Mouse (Mus musculus) heart, embryonic 16.5 days (tissue): Measurements from ENCODE around the gene Chrna1. TPM values are rescaled to one million over a fixed set of nuclear protein-coding genes. Genes with fewer than 3 reads are reported as not detected.
A peak's percentile ranks its signal among the peaks of the same experiment; 100 is the strongest.

ENCODE experiments used
- ATAC-seq: fragments of 200-750 bp; cut with Nextera tagmentation; replicated peaks from 2 replicates; pipeline ENCODE4 v1.8.0; 2017; ENCODE audit warnings: moderate number of reproducible peaks; ENCODE audit not compliant: insufficient read depth, low FRiP score; ENCODE audit errors: extremely low read depth
- H3K27ac ChIP-seq: fragments of 300-500 bp; sonication (generic); 2 replicates; pipeline ENCODE4 v1.5.1; 2014; ENCODE audit warnings: mild to moderate bottlenecking, low read length, control low read depth, moderate library complexity
- H3K27me3 ChIP-seq: fragments of 300-500 bp; sonication (generic); 2 replicates; pipeline ENCODE4 v1.6.1; 2014; ENCODE audit warnings: low read length, mixed read lengths; ENCODE audit not compliant: control insufficient read depth, insufficient read depth
- H3K36me3 ChIP-seq: fragments of 300-500 bp; sonication (generic); 2 replicates; pipeline ENCODE4 v1.6.1; 2014; ENCODE audit not compliant: control insufficient read depth, insufficient read depth
- H3K4me1 ChIP-seq: fragments of 300-500 bp; sonication (generic); 2 replicates; pipeline ENCODE4 v1.6.1; 2014; ENCODE audit warnings: low read length, mixed read lengths; ENCODE audit not compliant: control insufficient read depth, insufficient read depth
- H3K4me2 ChIP-seq: fragments of 300-500 bp; sonication (generic); 2 replicates; pipeline ENCODE4 v1.6.1; 2014; ENCODE audit warnings: low read depth, mild to moderate bottlenecking, control low read depth, low read length
- H3K4me3 ChIP-seq: fragments of 300-500 bp; sonication (generic); 2 replicates; pipeline ENCODE4 v1.5.1; 2014; ENCODE audit warnings: mild to moderate bottlenecking, control low read depth, low read length
- H3K9ac ChIP-seq: fragments of 300-500 bp; sonication (generic); 2 replicates; pipeline ENCODE4 v1.6.1; 2014; ENCODE audit warnings: low read length, control low read depth
- H3K9me3 ChIP-seq: fragments of 300-500 bp; sonication (generic); replicated peaks from 2 replicates; pipeline ENCODE4 v1.6.1; 2016; ENCODE audit warnings: low read length; ENCODE audit not compliant: control insufficient read depth
- WGBS: fragments of 180-500 bp; shearing (Covaris S2); extraction: QIAGEN DNeasy Blood & Tissue Kit; methylation state at CpG from one replicate; pipeline ENCODE4 v1.1.7; 2014; 5-methylcytosine and 5-hydroxymethylcytosine counted together
- polyA plus RNA-seq: library from polyadenylated mRNA; unstranded; fragments of >200 nt; fragmentation: Nextera tagmentation; extraction: Ambion mirVana; gene quantifications from 2 replicates; pipeline ENCODE4 v1.2.1, GENCODE M21; 2015

Chrna1 gene
- polyA plus RNA-seq, 1 experiment from 2014 or later: 0.34 TPM

DNA sequence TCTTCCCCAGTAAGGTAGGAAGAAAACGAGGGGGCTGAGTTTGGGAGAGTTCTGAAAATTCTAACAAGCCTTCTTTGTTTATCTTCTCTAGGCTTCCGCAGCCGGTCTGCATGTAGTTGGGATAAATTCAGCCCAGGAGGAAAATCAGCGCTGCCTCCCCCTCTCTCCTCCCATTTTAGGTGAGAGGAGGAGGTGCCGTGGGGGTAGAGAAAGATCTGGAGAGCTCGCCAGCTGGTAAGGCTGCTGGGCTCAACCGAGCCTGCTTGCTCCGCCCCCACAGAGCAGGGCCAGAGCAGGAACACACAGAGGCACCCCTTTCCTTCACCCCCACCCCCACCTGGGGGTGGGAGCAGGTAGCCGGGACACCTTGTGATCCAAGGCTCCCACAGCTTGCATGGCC, 16.6 kb upstream of the Chrna1 start:
- no peaks in the 10 kb centered on the region for H3K36me3 ChIP-seq
- H3K9me3 ChIP-seq: no peaks in the 10 kb centered on the region
- no peaks in the 10 kb centered on the region for H3K27me3 ChIP-seq
- 0 out of 2 replicates have a peak overlapping the region, but pooled peaks have one; percentile 37 for H3K27ac ChIP-seq
- peaks cover 26% of the 10 kb centered on the region for H3K4me1 ChIP-seq
- H3K4me3 ChIP-seq: peak overlapping the region; percentile 35
- ATAC-seq: no peak; the same call in 1 of the 2 replicates
- H3K9ac ChIP-seq: peak overlapping the region; percentile 61
- H3K4me2 ChIP-seq: peak overlapping the region; percentile 64
- 15% methylated on average over 9 of the region's 9 CpGs for WGBS

- Histone ChIP-seq H3K9ac (peak overlapping the region; percentile 61), H3K9me3 (no peaks in the 10 kb centered on the region), H3K36me3 (no peaks in the 10 kb centered on the region), H3K4me2 (peak overlapping the region; percentile 64), H3K4me1 (peaks cover 26% of the 10 kb centered on the region), H3K27me3 (no peaks in the 10 kb centered on the region), H3K4me3 (peak overlapping the region; percentile 35), H3K27ac (0 out of 2 replicates have a peak overlapping the region, but pooled peaks have one; percentile 37)
- WGBS: 62% methylated on average over 5 of the region's 5 CpGs
- ATAC-seq: no peak
These were observed 16.2 kb upstream of the Chrna1 start for GRCm38 (mm10) chr2:73596326-73596725.

DNA sequence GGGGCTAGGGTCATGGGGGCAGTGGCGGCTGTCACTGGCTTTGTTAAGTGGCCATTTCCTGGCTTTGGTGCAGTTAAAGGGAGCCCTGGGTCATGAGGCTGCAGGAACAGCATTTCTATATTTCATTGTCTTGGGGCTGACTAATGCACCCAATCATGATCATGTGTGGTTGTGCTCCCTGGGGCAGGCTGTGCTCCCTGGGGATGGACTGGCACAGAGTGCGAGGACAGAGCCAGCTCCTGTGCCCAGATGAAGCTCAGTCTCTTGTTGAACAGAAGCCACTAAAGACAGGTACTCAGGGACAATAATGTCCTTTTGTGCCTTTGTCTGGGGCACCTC, 12.9 kb upstream of the Chrna1 start:
- Histone ChIP-seq H3K4me1 (peaks cover 50% of the 10 kb centered on the region), H3K9ac (no peak overlapping the region), H3K4me3 (no peak overlapping the region), H3K9me3 (no peaks in the 10 kb centered on the region), H3K36me3 (no peaks in the 10 kb centered on the region), H3K4me2 (no peak overlapping the region; the same call in 1 of the 2 replicates), H3K27me3 (no peaks in the 10 kb centered on the region), H3K27ac (peak overlapping the region; percentile 78)
- ATAC-seq: no peak
- 68% methylated on average over 2 of the region's 2 CpGs for WGBS

DNA sequence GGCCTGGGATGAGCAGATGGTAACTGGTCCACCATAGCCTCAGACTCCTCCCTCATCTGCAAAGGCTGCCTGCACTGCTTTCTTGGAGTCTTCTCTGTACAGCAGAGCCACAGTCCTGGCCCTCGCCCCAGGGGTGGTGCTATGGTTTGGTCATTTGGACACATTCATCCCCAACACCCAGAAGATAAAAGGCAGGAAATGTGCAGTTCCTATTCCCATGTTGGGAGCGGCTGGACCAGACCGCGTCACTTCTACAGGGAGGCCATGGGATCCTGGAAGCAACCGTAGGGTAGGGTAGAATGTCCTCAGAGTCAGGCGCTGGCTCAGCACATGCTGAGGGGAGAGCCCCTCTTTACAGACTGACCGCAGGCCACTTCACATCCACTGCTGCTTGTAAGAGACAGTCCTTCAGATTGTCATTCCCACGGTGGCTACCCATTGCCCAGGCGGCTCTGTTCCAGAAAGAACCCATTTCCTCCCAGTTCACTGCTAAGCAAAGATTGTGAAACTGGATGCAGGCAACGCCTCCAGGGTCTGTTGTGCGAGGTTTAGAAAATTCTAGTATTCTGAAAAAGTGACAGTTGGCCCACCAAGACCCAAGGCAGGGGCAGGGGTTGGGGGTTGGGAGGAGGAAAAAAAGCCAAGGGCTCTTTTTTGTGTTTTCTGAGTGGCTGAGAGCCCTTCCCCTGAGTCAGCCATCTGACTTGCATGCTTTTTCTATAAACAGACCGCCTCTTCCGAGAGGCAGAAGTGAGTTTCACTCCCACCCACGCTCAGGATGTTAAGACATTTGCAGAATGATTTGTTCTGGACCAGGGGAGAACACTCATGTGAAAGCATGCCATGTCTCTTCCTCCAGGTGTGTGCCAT, 12.3 kb upstream of the Chrna1 start:
- Histone ChIP-seq H3K4me3 (no peak overlapping the region), H3K9ac (no peak overlapping the region; the same call in 1 of the 2 replicates), H3K27ac (peak overlapping the region; percentile 78), H3K27me3 (no peaks in the 10 kb centered on the region), H3K9me3 (no peaks in the 10 kb centered on the region), H3K36me3 (no peaks in the 10 kb centered on the region), H3K4me1 (peaks cover 52% of the 10 kb centered on the region), H3K4me2 (peak overlapping the region; percentile 26)
- whole genome bisulfite sequencing: 46% methylated on average over 14 of the region's 14 CpGs
- ATAC-seq: peak; percentile 46; the same call in 1 of the 2 replicates

DNA sequence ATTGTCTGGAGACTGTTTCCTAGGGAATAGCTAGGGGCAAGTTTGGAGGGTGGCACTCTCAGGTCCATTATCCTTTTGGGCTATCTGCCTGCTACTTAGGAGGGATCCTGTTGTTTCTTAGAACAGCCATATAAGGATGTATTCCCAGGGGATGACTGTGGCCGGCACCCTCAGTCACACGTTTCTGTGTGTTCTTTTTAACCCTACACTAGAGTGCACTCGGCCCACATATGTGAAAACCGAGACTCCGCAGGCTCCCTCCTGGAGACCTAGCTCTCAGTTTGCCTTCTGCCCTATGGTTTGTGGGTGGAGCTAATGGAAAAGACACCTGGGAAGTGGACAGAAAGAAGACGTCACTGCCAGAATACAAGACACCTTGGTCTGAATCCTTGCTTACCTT, 11.1 kb upstream of the Chrna1 start:
- Histone ChIP-seq H3K9ac (no peak overlapping the region), H3K36me3 (no peaks in the 10 kb centered on the region), H3K27ac (no peak overlapping the region), H3K4me3 (no peak overlapping the region), H3K4me2 (no peak overlapping the region), H3K4me1 (peaks cover 48% of the 10 kb centered on the region), H3K27me3 (no peaks in the 10 kb centered on the region), H3K9me3 (no peaks in the 10 kb centered on the region)
- WGBS: 57% methylated on average over 6 of the region's 6 CpGs
- ATAC-seq: no peak

GRCm38 (mm10) chr2:73590106-73590505, 10.0 kb upstream of the Chrna1 start:
- Histone ChIP-seq H3K4me2 (peak overlapping the region; percentile 61), H3K4me1 (peaks cover 56% of the 10 kb centered on the region), H3K27me3 (no peaks in the 10 kb centered on the region), H3K36me3 (no peaks in the 10 kb centered on the region), H3K27ac (peak overlapping the region; percentile 37; the same call in 1 of the 2 replicates), H3K9ac (peak overlapping the region; percentile 34; the same call in 1 of the 2 replicates), H3K4me3 (peak overlapping the region; percentile 30), H3K9me3 (no peaks in the 10 kb centered on the region)
- 11% methylated on average over 12 of the region's 12 CpGs for WGBS
- no peak for ATAC-seq

DNA sequence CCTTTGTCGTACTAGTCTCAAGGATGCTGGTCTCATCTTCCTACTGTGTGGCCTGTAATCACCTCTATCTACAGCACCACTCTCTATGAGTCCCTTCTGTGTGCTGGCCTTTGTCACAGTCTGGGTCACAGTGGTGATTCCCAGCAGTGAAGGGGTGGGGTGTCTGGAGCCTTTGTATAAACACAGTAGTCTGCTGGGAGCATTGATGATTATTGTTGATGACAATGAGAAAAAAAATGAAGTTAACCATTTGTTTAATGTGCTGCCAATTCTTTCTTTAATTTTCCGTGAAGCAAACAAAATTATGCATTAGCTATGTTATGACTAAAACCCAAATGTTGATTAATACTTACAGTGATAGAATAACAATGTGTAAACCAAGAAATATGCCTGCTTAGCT, 8.8 kb upstream of the Chrna1 start:
- Histone ChIP-seq H3K9me3 (no peaks in the 10 kb centered on the region), H3K4me3 (no peak overlapping the region), H3K27me3 (no peaks in the 10 kb centered on the region), H3K4me1 (peaks cover 56% of the 10 kb centered on the region), H3K9ac (no peak overlapping the region), H3K4me2 (no peak overlapping the region), H3K36me3 (no peaks in the 10 kb centered on the region), H3K27ac (no peak overlapping the region)
- ATAC-seq: no peak
- 58% methylated on average over 2 of the region's 2 CpGs for WGBS

- Histone ChIP-seq H3K4me1 (peaks cover 42% of the 10 kb centered on the region), H3K4me2 (peak overlapping the region; percentile 36; the same call in 1 of the 2 replicates), H3K36me3 (no peaks in the 10 kb centered on the region), H3K9me3 (no peaks in the 10 kb centered on the region), H3K27me3 (no peaks in the 10 kb centered on the region), H3K27ac (peak overlapping the region; percentile 72), H3K4me3 (no peak overlapping the region), H3K9ac (no peak overlapping the region)
- ATAC-seq: no peak
- 19% methylated on average over 4 of the region's 4 CpGs for WGBS
These were observed 7.0 kb upstream of the Chrna1 start for GRCm38 (mm10) chr2:73587109-73587506.

DNA sequence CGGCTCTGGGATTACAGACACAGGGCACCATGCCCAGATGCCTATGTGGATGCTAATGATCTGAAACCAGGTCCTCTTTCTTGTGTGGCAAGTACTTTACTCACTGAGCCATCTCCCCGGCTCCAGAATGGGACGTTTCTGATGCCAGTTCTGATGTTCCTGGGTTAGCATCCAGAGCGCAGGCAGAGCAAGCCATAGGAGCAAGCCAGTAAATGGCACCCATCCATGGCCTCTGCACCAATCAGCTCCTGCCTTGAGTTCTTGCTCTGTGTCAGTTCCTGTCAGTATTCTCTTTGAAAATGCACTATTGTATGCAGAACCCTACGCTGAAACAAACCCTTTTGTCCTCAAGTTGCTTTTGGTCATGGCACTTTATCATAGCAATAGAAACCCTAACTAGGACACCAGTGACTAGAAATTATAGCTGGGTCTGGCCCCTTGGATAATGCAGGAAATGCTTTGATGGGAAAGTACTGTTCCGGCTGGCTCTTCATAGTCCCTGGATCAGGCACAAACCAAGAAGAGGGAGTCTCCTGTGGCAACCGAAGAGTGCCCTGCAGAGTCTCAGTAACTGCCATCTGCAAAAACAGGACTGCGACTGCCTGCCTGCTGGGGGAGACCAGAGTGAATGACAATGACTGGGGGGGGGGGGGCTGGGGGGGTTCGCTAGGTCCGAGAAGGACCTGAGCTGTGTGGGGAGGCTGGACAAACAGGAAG, 6.4 kb upstream of the Chrna1 start:
- H3K9me3 ChIP-seq: no peaks in the 10 kb centered on the region
- ATAC-seq: no peak
- peaks cover 39% of the 10 kb centered on the region for H3K4me1 ChIP-seq
- 49% methylated on average over 10 of the region's 10 CpGs for WGBS
- H3K4me3 ChIP-seq: no peak overlapping the region
- no peaks in the 10 kb centered on the region for H3K27me3 ChIP-seq
- no peak overlapping the region for H3K9ac ChIP-seq
- H3K27ac ChIP-seq: peak overlapping the region; percentile 72
- no peaks in the 10 kb centered on the region for H3K36me3 ChIP-seq
- peak overlapping the region; percentile 36; the same call in 1 of the 2 replicates for H3K4me2 ChIP-seq
